Comparison of ENCODE assay signal across 15 mouse cellular contexts in genomic region chr2:180322674-180323355, GRCm38 (mm10). TPM values are rescaled to one million over a fixed set of nuclear protein-coding genes. Genes with fewer than 3 reads are reported as not detected.
A peak's percentile ranks its signal among the peaks of the same experiment; 100 is the strongest.
DNase-seq lines count a peak whose midpoint lies in the region; ATAC-seq and TF ChIP-seq lines count a peak whose summit lies in the region.
"Had no signal": no experiment of that assay in that cellular context is flagged by ENCODE, and none has a peak within 500 bp of the region (broad histone marks: within the 10 kb centered on the region; RNA-seq: fewer than 3 reads in every experiment).

No protein-coding gene starts in this region.

- no peak for TF ChIP-seq POLR2A in lung, adult 2 months (IDR thresholded peaks at IDR 0.05; ENCODE audit: borderline replicate concordance, extremely low read depth, low read depth, low read length)

- TF ChIP-seq CTCF in lung, adult 2 months (IDR thresholded peaks at IDR 0.05; ENCODE audit: insufficient read depth, low read length) = no peak

- H3K4me3 ChIP-seq in heart, embryonic 14.5 days (ENCODE audit: control insufficient read depth in 1 of 2, insufficient read depth in 1 of 2, low read depth in 1 of 2, low read length in 2 of 2) = no peak overlapping the region
- H3K4me3 ChIP-seq in lung, embryonic 15.5 days = no peak overlapping the region
- H3K4me3 ChIP-seq in lung, adult 2 months (replicated peaks; ENCODE audit: extremely low read depth, low read depth, low read length) = no peak overlapping the region
- 0 out of 2 replicates have a peak overlapping the region, but pooled peaks have one; percentile 20 for H3K4me3 ChIP-seq in limb, embryonic 10.5 days
- no peak overlapping the region for H3K4me3 ChIP-seq in stomach, embryonic 14.5 days (ENCODE audit: low read depth, low read length)
- H3K4me3 ChIP-seq: hindbrain, embryonic 15.5 days had no signal

- 12% methylated on average over 14 of the region's 14 CpGs for WGBS in heart, embryonic 14.5 days
- WGBS in lung, embryonic 15.5 days = 7% methylated on average over 14 of the region's 14 CpGs
- WGBS in lung, adult 2 months = 25% methylated on average over 14 of the region's 14 CpGs
- 20% methylated on average over 14 of the region's 14 CpGs for WGBS in limb, embryonic 10.5 days
- 9% methylated on average over 14 of the region's 14 CpGs for WGBS in stomach, embryonic 14.5 days

- intact Hi-C loops in heart, postnatal 36 days (cut with DNase I) = no loop called here

- peak overlapping the region; percentile 46 to 79 for H3K27ac ChIP-seq in heart, embryonic 14.5 days (replicated peaks in 1 of 2; ENCODE audit: control insufficient read depth in 1 of 2, insufficient read depth in 1 of 2, low read depth in 2 of 2, low read length in 2 of 2)
- peak overlapping the region; percentile 81 for H3K27ac ChIP-seq in lung, embryonic 15.5 days
- peak overlapping the region; percentile 59 for H3K27ac ChIP-seq in limb, embryonic 10.5 days
- no peak overlapping the region for H3K27ac ChIP-seq in stomach, embryonic 14.5 days (ENCODE audit: low read length)
- H3K27ac ChIP-seq: hindbrain, embryonic 15.5 days had no signal

- peaks cover 29 to 39% of the 10 kb centered on the region in 2 experiments for H3K4me1 ChIP-seq in heart, embryonic 14.5 days (ENCODE audit: control insufficient read depth in 2 of 2, insufficient read depth in 2 of 2, low read length in 2 of 2)
- H3K4me1 ChIP-seq in lung, embryonic 15.5 days = peaks cover 35% of the 10 kb centered on the region
- H3K4me1 ChIP-seq in lung, adult 2 months (ENCODE audit: control insufficient read depth, insufficient read depth, low read length) = no peaks in the 10 kb centered on the region
- H3K4me1 ChIP-seq in limb, embryonic 10.5 days = peaks cover 16% of the 10 kb centered on the region
- peaks cover 11% of the 10 kb centered on the region for H3K4me1 ChIP-seq in stomach, embryonic 14.5 days (ENCODE audit: control insufficient read depth, insufficient read depth, low read length)
- H3K4me1 ChIP-seq: hindbrain, embryonic 15.5 days had no signal

- peaks cover 32% of the 10 kb centered on the region for H3K36me3 ChIP-seq in heart, embryonic 14.5 days (ENCODE audit: control insufficient read depth, insufficient read depth, low read length)
- H3K36me3 ChIP-seq in lung, embryonic 15.5 days = peaks cover 34% of the 10 kb centered on the region
- H3K36me3 ChIP-seq in limb, embryonic 10.5 days = no peaks in the 10 kb centered on the region
- no peaks in the 10 kb centered on the region for H3K36me3 ChIP-seq in stomach, embryonic 14.5 days (ENCODE audit: control insufficient read depth, insufficient read depth, low read length)
- H3K36me3 ChIP-seq: hindbrain, embryonic 15.5 days had no signal

- peak; percentile 60 for ATAC-seq in heart, embryonic 14.5 days (ENCODE audit: insufficient number of reproducible peaks, insufficient read depth, low FRiP score, low read depth)
- ATAC-seq in lung, embryonic 15.5 days (ENCODE audit: borderline replicate concordance, extremely low read depth, low FRiP score, low TSS enrichment) = peak; percentile 94
- peak; percentile 79 for ATAC-seq in stomach, embryonic 14.5 days (ENCODE audit: insufficient number of reproducible peaks, insufficient read depth, low FRiP score, low read depth)
- ATAC-seq: Patski had no signal

- peak overlapping the region; percentile 45 for H3K4me2 ChIP-seq in heart, embryonic 14.5 days (ENCODE audit: low read length)
- no peak overlapping the region for H3K4me2 ChIP-seq in lung, embryonic 15.5 days
- no peak overlapping the region for H3K4me2 ChIP-seq in stomach, embryonic 14.5 days (replicated peaks; ENCODE audit: low read depth, low read length)
- H3K4me2 ChIP-seq: hindbrain, embryonic 15.5 days had no signal

- no peak for DNase-seq in heart, postnatal 36 days
- no peak for DNase-seq in lung, adult 2 months
- no peak for DNase-seq in limb, embryonic 10.5 days (ENCODE audit: low spot score)
- no peak for DNase-seq in spleen, postnatal 14 days (ENCODE audit: low spot score in 2 of 2)
- no peak for DNase-seq in urinary bladder, postnatal 25 days (ENCODE audit: low spot score)
- DNase-seq: adrenal gland, postnatal 25 days; B cell, adult 2 months; cerebellum, adult 18-20 months had no signal

- peak overlapping the region; percentile 14; the same call in 1 of the 2 replicates for H3K9ac ChIP-seq in heart, embryonic 14.5 days (ENCODE audit: low read length)
- no peak overlapping the region for H3K9ac ChIP-seq in lung, embryonic 15.5 days
- no peak overlapping the region for H3K9ac ChIP-seq in stomach, embryonic 14.5 days (replicated peaks; ENCODE audit: low read depth, low read length)
- H3K9ac ChIP-seq: hindbrain, embryonic 15.5 days had no signal

- no peaks in the 10 kb centered on the region for H3K27me3 ChIP-seq in heart, embryonic 14.5 days (ENCODE audit: control insufficient read depth, insufficient read depth, low read length)
- no peaks in the 10 kb centered on the region for H3K27me3 ChIP-seq in lung, embryonic 15.5 days
- H3K27me3 ChIP-seq in limb, embryonic 10.5 days (ENCODE audit: low read depth, poor library complexity, severe bottlenecking) = no peaks in the 10 kb centered on the region
- no peaks in the 10 kb centered on the region for H3K27me3 ChIP-seq in stomach, embryonic 14.5 days (ENCODE audit: control insufficient read depth, insufficient read depth, low read length)
- H3K27me3 ChIP-seq: hindbrain, embryonic 15.5 days had no signal

- no peaks in the 10 kb centered on the region for H3K9me3 ChIP-seq in heart, embryonic 14.5 days (ENCODE audit: control insufficient read depth, low read length)
- H3K9me3 ChIP-seq in lung, embryonic 15.5 days = no peaks in the 10 kb centered on the region
- H3K9me3 ChIP-seq in limb, embryonic 10.5 days (replicated peaks) = no peaks in the 10 kb centered on the region
- no peaks in the 10 kb centered on the region for H3K9me3 ChIP-seq in stomach, embryonic 14.5 days (ENCODE audit: control insufficient read depth, low read depth, low read length)
- H3K9me3 ChIP-seq: hindbrain, embryonic 15.5 days had no signal

RNA-seq across cellular contexts. Expression of gene Gata5, which starts 11.7 kb away (rescaled TPM):
- 7.3 and 9.7 TPM in 2 replicates for polyA plus RNA-seq in heart, embryonic 14.5 days (2014; fragmentation: Nextera tagmentation; extraction: Ambion mirVana)
- total RNA-seq in heart, postnatal 36 days (2021) = 1 to 10 TPM in 1 of 2 experiments, under 1 TPM in 1; 0.65 to 1.1 TPM
- polyA plus RNA-seq in lung, embryonic 15.5 days (2015; fragmentation: Nextera tagmentation; extraction: Ambion mirVana) = 26.2 and 27.8 TPM in 2 replicates
- 5.4 and 9.9 TPM in 2 replicates for polyA plus RNA-seq in lung, adult 2 months (2012; rRNA removed)
- 0.83 and 2.8 TPM in 2 replicates for polyA plus RNA-seq in limb, embryonic 10.5 days (2016; fragmentation: Nextera tagmentation; extraction: Ambion mirVana)
- 4.9 and 5.4 TPM in 2 replicates for polyA plus RNA-seq in stomach, embryonic 14.5 days (2014; fragmentation: Nextera tagmentation; extraction: Ambion mirVana)
- total RNA-seq: adrenal gland, postnatal 25 days; megakaryocyte, adult 5-6 weeks had no signal
- polyA plus RNA-seq: embryonic facial prominence, embryonic 14.5 days; hindbrain, embryonic 15.5 days; Patski had no signal

RNA-seq across cellular contexts. Expression of gene Rbbp8nl, which starts 33.1 kb away (rescaled TPM):
- polyA plus RNA-seq in heart, embryonic 14.5 days (2014; fragmentation: Nextera tagmentation; extraction: Ambion mirVana) = not detected in 2 replicates
- total RNA-seq in heart, postnatal 36 days (2021) = not detected
- polyA plus RNA-seq in lung, embryonic 15.5 days (2015; fragmentation: Nextera tagmentation; extraction: Ambion mirVana) = 2.3 and 3.1 TPM in 2 replicates
- polyA plus RNA-seq in lung, adult 2 months (2012; rRNA removed) = 1.4 and 2.3 TPM in 2 replicates
- polyA plus RNA-seq in limb, embryonic 10.5 days (2016; fragmentation: Nextera tagmentation; extraction: Ambion mirVana) = 0.50 and 0.78 TPM in 2 replicates
- 3.1 TPM in 2 replicates for polyA plus RNA-seq in stomach, embryonic 14.5 days (2014; fragmentation: Nextera tagmentation; extraction: Ambion mirVana)
- total RNA-seq: adrenal gland, postnatal 25 days; megakaryocyte, adult 5-6 weeks had no signal
- polyA plus RNA-seq: hindbrain, embryonic 15.5 days; Patski had no signal

RNA-seq across cellular contexts. Expression of gene Cables2, which starts 49.5 kb away (rescaled TPM):
- 15.1 and 16.1 TPM in 2 replicates for polyA plus RNA-seq in heart, embryonic 14.5 days (2014; fragmentation: Nextera tagmentation; extraction: Ambion mirVana)
- 10 to 100 TPM; 11.2 to 13.5 TPM for total RNA-seq in heart, postnatal 36 days (2021)
- 14.1 and 16.5 TPM in 2 replicates for polyA plus RNA-seq in lung, embryonic 15.5 days (2015; fragmentation: Nextera tagmentation; extraction: Ambion mirVana)
- 22.7 and 28.2 TPM in 2 replicates for polyA plus RNA-seq in lung, adult 2 months (2012; rRNA removed)
- 14.6 and 16.4 TPM in 2 replicates for polyA plus RNA-seq in limb, embryonic 10.5 days (2016; fragmentation: Nextera tagmentation; extraction: Ambion mirVana)
- polyA plus RNA-seq in stomach, embryonic 14.5 days (2014; fragmentation: Nextera tagmentation; extraction: Ambion mirVana) = 15.5 and 20.4 TPM in 2 replicates
